Mouse (Mus musculus): ENCODE data around the gene Odf3. TPM values are rescaled to one million over a fixed set of nuclear protein-coding genes. Genes with fewer than 3 reads are reported as not detected.

Gene Odf3
- polyA plus RNA-seq, 1 experiment from 2014 or later: not detected

DNA sequence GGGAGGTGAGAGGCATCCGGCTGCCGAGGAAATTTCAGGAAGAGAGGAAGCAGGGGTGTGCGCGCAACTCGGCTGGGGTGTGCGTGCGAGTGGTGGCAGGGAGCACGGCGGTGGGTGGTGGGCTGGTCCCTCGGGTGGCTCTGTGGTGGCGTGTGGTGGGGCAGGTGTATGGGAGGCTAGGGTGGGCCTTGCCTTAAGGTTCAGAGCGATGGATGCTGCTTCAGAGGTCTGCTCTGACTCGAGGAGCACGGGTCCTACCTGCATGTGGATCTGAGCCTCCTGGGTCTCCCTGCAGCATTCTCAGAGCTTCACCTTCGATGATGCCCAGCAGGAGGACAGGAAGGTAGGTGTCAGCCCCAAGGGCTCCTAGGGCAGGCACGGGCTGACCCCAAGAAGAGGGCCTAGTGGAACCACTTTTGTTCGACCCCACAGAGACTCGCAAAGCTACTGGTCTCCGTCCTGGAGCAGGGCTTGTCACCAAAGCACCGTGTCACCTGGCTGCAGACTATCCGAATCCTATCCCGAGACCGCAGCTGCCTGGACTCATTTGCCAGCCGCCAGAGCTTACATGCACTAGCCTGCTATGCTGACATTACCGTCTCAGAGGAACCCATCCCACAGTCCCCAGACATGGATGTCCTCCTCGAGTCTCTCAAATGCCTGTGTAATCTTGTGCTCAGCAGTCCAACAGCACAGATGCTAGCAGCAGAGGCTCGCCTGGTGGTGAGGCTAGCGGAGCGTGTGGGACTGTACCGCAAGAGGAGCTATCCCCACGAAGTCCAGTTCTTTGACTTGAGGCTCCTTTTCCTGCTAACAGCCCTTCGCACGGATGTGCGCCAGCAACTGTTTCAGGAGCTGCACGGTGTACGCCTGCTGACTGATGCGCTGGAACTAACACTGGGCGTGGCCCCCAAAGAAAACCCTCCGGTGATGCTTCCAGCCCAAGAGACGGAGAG lies 10.2 kb downstream of the Odf3 start, which contains the start of gene Bet1l:
Gene Bet1l (minus strand): TSS at position 28 of the 956 bp plus-strand sequence.
- ATAC-seq (replicated peaks; ENCODE audit: insufficient number of reproducible peaks, low FRiP score, low TSS enrichment, low read depth): peak; percentile 11; the same call in 1 of the 2 replicates
- Histone ChIP-seq H3K36me3 (replicated peaks; ENCODE audit: control insufficient read depth, insufficient read depth, low read depth, low read length) (peaks cover 17% of the 10 kb centered on the region), H3K4me2 (ENCODE audit: low read depth, low read length) (peak within 1 kb of the TSS; percentile 98), H3K27me3 (ENCODE audit: control insufficient read depth, insufficient read depth, low read length) (no peaks in the 10 kb centered on the region), H3K4me1 (ENCODE audit: control insufficient read depth, insufficient read depth, low read length) (peaks cover 2% of the 10 kb centered on the region), H3K9ac (replicated peaks; ENCODE audit: low read length) (peak within 1 kb of the TSS; percentile 87), H3K27ac (replicated peaks; ENCODE audit: low read depth, low read length) (peak within 1 kb of the TSS; percentile 66), H3K4me3 (ENCODE audit: low read depth, low read length) (peak within 1 kb of the TSS; percentile 74), H3K9me3 (replicated peaks; ENCODE audit: control insufficient read depth, low read length) (no peaks in the 10 kb centered on the region)
- WGBS: 41% methylated on average over 39 of the region's 40 CpGs
- no peak for DNase-seq (ENCODE audit: low spot score)

DNA sequence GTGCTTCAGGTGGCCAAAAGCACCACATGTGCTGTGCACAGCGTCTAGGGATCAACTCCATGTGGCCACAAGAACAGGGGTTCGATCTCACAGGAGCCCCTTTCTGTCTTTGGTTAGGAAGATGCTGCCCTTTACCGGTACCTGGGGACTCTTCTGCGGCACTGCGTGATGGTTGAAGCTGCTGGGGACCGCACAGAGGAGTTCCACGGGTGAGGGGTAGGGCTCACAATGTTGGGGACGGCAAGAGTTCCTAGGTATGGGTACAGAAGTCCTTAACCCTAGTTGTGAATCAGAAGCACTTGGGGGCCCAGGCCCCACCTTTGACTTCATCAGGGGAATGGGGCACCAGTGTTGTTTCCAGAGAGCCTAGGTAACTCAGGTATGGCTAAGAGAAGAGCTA lies 11.1 kb downstream of the Odf3 start:
- Histone ChIP-seq H3K4me3 (ENCODE audit: low read depth, low read length) (no peak overlapping the region), H3K4me2 (ENCODE audit: low read depth, low read length) (no peak overlapping the region), H3K4me1 (ENCODE audit: control insufficient read depth, insufficient read depth, low read length) (peaks cover 2% of the 10 kb centered on the region), H3K9me3 (replicated peaks; ENCODE audit: control insufficient read depth, low read length) (no peaks in the 10 kb centered on the region), H3K27me3 (ENCODE audit: control insufficient read depth, insufficient read depth, low read length) (no peaks in the 10 kb centered on the region), H3K36me3 (replicated peaks; ENCODE audit: control insufficient read depth, insufficient read depth, low read depth, low read length) (peaks cover 10% of the 10 kb centered on the region), H3K9ac (replicated peaks; ENCODE audit: low read length) (no peak overlapping the region), H3K27ac (replicated peaks; ENCODE audit: low read depth, low read length) (no peak overlapping the region)
- DNase-seq (ENCODE audit: low spot score) (no peak), ATAC-seq (replicated peaks; ENCODE audit: insufficient number of reproducible peaks, low FRiP score, low TSS enrichment, low read depth) (no peak)
- 96% methylated on average over 8 of the region's 8 CpGs for WGBS

DNA sequence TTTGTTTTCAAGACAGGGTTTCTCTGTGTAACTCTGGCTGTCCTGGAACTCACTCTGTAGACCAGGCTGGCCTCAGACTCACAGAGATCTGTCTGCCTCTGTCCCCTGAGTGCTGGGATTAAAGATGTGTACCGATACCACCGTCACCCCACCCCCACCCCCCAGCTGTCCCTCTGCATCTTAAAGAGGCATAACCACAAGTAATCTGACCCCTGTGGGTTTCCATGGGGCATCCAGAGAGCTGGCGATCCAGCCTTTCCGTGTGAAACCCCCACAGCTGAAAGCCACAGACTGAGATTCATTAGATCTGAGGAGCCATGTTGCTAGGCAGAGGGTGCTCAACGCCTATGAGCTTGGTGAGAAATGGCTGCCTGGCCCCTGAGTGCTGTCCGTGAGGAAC lies 12.4 kb downstream of the Odf3 start:
- Histone ChIP-seq H3K27me3 (ENCODE audit: control insufficient read depth, insufficient read depth, low read length) (no peaks in the 10 kb centered on the region), H3K4me3 (ENCODE audit: low read depth, low read length) (no peak overlapping the region), H3K4me1 (ENCODE audit: control insufficient read depth, insufficient read depth, low read length) (peaks cover 2% of the 10 kb centered on the region), H3K4me2 (ENCODE audit: low read depth, low read length) (no peak overlapping the region), H3K36me3 (replicated peaks; ENCODE audit: control insufficient read depth, insufficient read depth, low read depth, low read length) (peaks cover 7% of the 10 kb centered on the region; the same call in 1 of the 2 replicates), H3K9me3 (replicated peaks; ENCODE audit: control insufficient read depth, low read length) (no peaks in the 10 kb centered on the region), H3K27ac (replicated peaks; ENCODE audit: low read depth, low read length) (no peak overlapping the region), H3K9ac (replicated peaks; ENCODE audit: low read length) (no peak overlapping the region)
- 76% methylated on average over 6 of the region's 6 CpGs for WGBS
- ATAC-seq (replicated peaks; ENCODE audit: insufficient number of reproducible peaks, low FRiP score, low TSS enrichment, low read depth) (no peak), DNase-seq (ENCODE audit: low spot score) (no peak)

DNA sequence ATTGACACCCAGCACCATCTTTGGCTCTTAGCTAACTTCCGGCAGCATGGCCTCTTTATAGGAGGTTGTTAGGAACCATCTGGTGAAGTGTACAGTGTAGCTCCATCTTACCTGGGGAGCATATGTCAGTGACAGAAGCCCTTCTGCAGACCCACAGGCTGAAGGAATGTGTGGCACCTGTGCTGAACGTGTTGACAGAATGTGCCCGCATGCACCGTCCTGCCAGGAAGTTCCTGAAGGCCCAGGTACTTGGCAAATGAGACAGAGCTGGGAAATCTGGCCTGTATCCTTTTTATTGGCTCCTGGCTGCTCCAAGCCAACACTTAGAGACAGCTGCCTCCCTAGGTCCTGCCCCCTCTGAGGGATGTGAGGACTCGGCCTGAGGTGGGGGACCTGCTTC lies 13.1 kb downstream of the Odf3 start:
- H3K4me1 ChIP-seq (ENCODE audit: control insufficient read depth, insufficient read depth, low read length): peaks cover 2% of the 10 kb centered on the region
- no peaks in the 10 kb centered on the region for H3K27me3 ChIP-seq (ENCODE audit: control insufficient read depth, insufficient read depth, low read length)
- no peak overlapping the region for H3K4me2 ChIP-seq (ENCODE audit: low read depth, low read length)
- H3K9me3 ChIP-seq (replicated peaks; ENCODE audit: control insufficient read depth, low read length): no peaks in the 10 kb centered on the region
- no peak overlapping the region for H3K27ac ChIP-seq (replicated peaks; ENCODE audit: low read depth, low read length)
- H3K9ac ChIP-seq (replicated peaks; ENCODE audit: low read length): no peak overlapping the region
- WGBS: 92% methylated on average over 5 of the region's 5 CpGs
- peaks cover 7% of the 10 kb centered on the region; the same call in 1 of the 2 replicates for H3K36me3 ChIP-seq (replicated peaks; ENCODE audit: control insufficient read depth, insufficient read depth, low read depth, low read length)
- no peak for ATAC-seq (replicated peaks; ENCODE audit: insufficient number of reproducible peaks, low FRiP score, low TSS enrichment, low read depth)
- H3K4me3 ChIP-seq (ENCODE audit: low read depth, low read length): no peak overlapping the region
- no peak for DNase-seq (ENCODE audit: low spot score)

DNA sequence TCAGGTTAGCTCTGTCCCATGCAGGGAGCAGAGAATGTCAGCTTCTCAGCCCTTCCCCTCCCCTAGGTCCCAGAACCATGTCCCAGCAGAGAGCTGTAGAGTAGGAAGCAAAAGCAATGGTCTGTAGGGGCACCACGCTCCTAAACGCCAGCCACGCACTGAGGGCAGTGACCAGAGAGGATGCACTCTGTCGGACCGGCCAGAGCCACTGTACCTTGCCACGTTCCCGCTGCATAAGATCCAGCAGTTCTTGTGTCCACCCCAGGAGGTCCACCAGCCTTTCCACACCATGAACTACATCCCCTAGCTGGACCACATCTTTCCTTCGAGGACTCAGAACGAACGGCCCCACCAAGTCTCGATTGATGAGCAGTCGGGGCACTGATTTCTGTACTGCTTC lies 17.2 kb downstream of the Odf3 start:
- ATAC-seq (replicated peaks; ENCODE audit: insufficient number of reproducible peaks, low FRiP score, low TSS enrichment, low read depth): no peak
- H3K4me1 ChIP-seq (ENCODE audit: control insufficient read depth, insufficient read depth, low read length): no peaks in the 10 kb centered on the region
- no peak overlapping the region for H3K4me2 ChIP-seq (ENCODE audit: low read depth, low read length)
- H3K4me3 ChIP-seq (ENCODE audit: low read depth, low read length): no peak overlapping the region
- no peak for DNase-seq (ENCODE audit: low spot score)
- H3K9ac ChIP-seq (replicated peaks; ENCODE audit: low read length): no peak overlapping the region
- peaks cover 7% of the 10 kb centered on the region; the same call in 1 of the 2 replicates for H3K36me3 ChIP-seq (replicated peaks; ENCODE audit: control insufficient read depth, insufficient read depth, low read depth, low read length)
- H3K27ac ChIP-seq (replicated peaks; ENCODE audit: low read depth, low read length): no peak overlapping the region
- H3K27me3 ChIP-seq (ENCODE audit: control insufficient read depth, insufficient read depth, low read length): no peaks in the 10 kb centered on the region
- H3K9me3 ChIP-seq (replicated peaks; ENCODE audit: control insufficient read depth, low read length): no peaks in the 10 kb centered on the region
- 88% methylated on average over 12 of the region's 12 CpGs for WGBS

DNA sequence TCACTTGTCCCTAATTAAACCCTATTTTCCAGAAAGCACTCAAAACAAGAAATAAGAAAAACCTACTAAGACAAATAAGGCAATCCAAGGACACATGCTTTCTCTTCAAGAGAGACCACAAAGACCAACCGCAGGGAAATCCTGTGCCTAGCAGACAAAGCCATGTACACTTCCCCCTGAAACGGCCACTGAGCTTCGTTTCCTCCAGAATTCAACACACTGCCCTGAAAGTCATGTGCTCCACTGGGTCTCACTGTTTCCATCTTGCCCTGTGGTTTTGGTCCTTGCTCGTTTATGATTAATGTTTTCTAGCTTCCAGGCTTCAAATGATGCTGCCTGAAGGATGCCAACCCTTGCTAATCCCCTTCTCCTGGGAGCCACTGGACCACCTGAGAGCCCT lies 26.6 kb downstream of the Odf3 start:
- no peaks in the 10 kb centered on the region for H3K36me3 ChIP-seq (replicated peaks; ENCODE audit: control insufficient read depth, insufficient read depth, low read depth, low read length)
- no peaks in the 10 kb centered on the region for H3K4me1 ChIP-seq (ENCODE audit: control insufficient read depth, insufficient read depth, low read length)
- H3K27me3 ChIP-seq (ENCODE audit: control insufficient read depth, insufficient read depth, low read length): no peaks in the 10 kb centered on the region
- WGBS: 90% methylated on average over 4 of the region's 4 CpGs
- no peak for DNase-seq (ENCODE audit: low spot score)
- H3K4me3 ChIP-seq (ENCODE audit: low read depth, low read length): no peak overlapping the region
- H3K9me3 ChIP-seq (replicated peaks; ENCODE audit: control insufficient read depth, low read length): no peaks in the 10 kb centered on the region
- ATAC-seq (replicated peaks; ENCODE audit: insufficient number of reproducible peaks, low FRiP score, low TSS enrichment, low read depth): no peak
- H3K9ac ChIP-seq (replicated peaks; ENCODE audit: low read length): no peak overlapping the region
- no peak overlapping the region for H3K27ac ChIP-seq (replicated peaks; ENCODE audit: low read depth, low read length)
- no peak overlapping the region for H3K4me2 ChIP-seq (ENCODE audit: low read depth, low read length)

DNA sequence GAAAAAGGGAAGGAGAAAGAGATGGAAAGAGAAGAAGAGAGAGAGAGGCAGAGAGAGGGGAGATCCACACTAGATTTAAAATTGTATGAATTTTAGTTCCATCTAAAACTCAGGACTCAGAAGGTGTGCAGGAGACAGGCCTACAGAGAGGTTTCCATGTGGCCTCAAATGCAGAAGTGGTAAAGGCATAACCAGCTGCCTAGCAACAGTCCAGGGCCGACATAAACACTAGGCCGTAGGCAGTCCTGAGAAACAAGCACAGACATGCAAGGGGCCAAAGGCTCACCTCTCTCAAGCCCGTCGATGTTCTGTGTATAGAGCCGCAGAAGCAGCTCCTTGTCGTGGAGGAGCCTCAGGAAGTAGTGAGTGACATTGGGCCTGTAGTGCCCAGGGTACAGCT lies 29.8 kb downstream of the Odf3 start:
- no peak overlapping the region for H3K4me2 ChIP-seq (ENCODE audit: low read depth, low read length)
- DNase-seq (ENCODE audit: low spot score) (no peak), ATAC-seq (replicated peaks; ENCODE audit: insufficient number of reproducible peaks, low FRiP score, low TSS enrichment, low read depth) (no peak)
- no peak overlapping the region for H3K4me3 ChIP-seq (ENCODE audit: low read depth, low read length)
- H3K9me3 ChIP-seq (replicated peaks; ENCODE audit: control insufficient read depth, low read length): no peaks in the 10 kb centered on the region
- no peak overlapping the region for H3K9ac ChIP-seq (replicated peaks; ENCODE audit: low read length)
- H3K27me3 ChIP-seq (ENCODE audit: control insufficient read depth, insufficient read depth, low read length): no peaks in the 10 kb centered on the region
- 80% methylated on average over 6 of the region's 6 CpGs for WGBS
- no peak overlapping the region for H3K27ac ChIP-seq (replicated peaks; ENCODE audit: low read depth, low read length)
- no peaks in the 10 kb centered on the region for H3K4me1 ChIP-seq (ENCODE audit: control insufficient read depth, insufficient read depth, low read length)
- no peaks in the 10 kb centered on the region for H3K36me3 ChIP-seq (replicated peaks; ENCODE audit: control insufficient read depth, insufficient read depth, low read depth, low read length)

DNA sequence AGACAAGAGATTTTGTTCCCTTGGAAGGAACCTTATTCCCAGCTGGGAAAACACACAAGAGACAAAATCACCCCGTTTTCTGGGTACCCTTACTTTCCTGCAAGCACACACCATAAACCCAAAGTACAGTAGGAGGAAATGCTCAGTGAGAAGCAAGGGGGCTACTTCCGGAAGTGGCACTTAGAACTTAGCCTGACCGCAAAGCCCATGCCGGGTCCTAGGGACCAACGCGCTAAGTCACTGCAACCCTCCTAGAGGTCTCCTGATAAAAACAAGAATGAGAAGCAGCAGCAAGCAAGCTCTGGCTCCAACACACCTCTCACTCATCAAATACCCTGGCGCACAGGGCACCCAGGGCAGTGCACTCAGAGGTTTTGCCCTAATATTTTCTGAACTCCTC lies 31.8 kb downstream of the Odf3 start:
- no peak for DNase-seq (ENCODE audit: low spot score)
- 86% methylated on average over 7 of the region's 7 CpGs for WGBS

More for the DNA sequence above, 31.8 kb downstream of the Odf3 start:
- 0 out of 2 replicates have a peak, but pooled peaks cover 2% of the 10 kb centered on the region for H3K4me1 ChIP-seq (ENCODE audit: control insufficient read depth, insufficient read depth, low read length)
- no peaks in the 10 kb centered on the region for H3K27me3 ChIP-seq (ENCODE audit: control insufficient read depth, insufficient read depth, low read length)
- ATAC-seq (replicated peaks; ENCODE audit: insufficient number of reproducible peaks, low FRiP score, low TSS enrichment, low read depth): no peak
- H3K27ac ChIP-seq (replicated peaks; ENCODE audit: low read depth, low read length): no peak overlapping the region
- H3K36me3 ChIP-seq (replicated peaks; ENCODE audit: control insufficient read depth, insufficient read depth, low read depth, low read length): no peaks in the 10 kb centered on the region
- H3K4me2 ChIP-seq (ENCODE audit: low read depth, low read length): no peak overlapping the region
- H3K9ac ChIP-seq (replicated peaks; ENCODE audit: low read length): no peak overlapping the region
- H3K4me3 ChIP-seq (ENCODE audit: low read depth, low read length): no peak overlapping the region
- H3K9me3 ChIP-seq (replicated peaks; ENCODE audit: control insufficient read depth, low read length): no peaks in the 10 kb centered on the region
